Mouse (Mus musculus) forebrain, embryonic 12.5 days (tissue): ENCODE data around the gene Carns1. TPM values are rescaled to one million over a fixed set of nuclear protein-coding genes. Genes with fewer than 3 reads are reported as not detected.

Experiments used
- ATAC-seq: fragments of 200-750 bp; cut with Nextera tagmentation; 2 replicates; pipeline ENCODE4 v1.8.0; 2017; ENCODE audit warnings: moderate TSS enrichment; ENCODE audit not compliant: low FRiP score
- H3K27ac ChIP-seq: fragments of 300-500 bp; sonication (generic); 2 replicates; pipeline ENCODE4 v1.5.1; 2016; ENCODE audit warnings: mild to moderate bottlenecking
- H3K27me3 ChIP-seq: fragments of 300-500 bp; sonication (generic); 2 replicates; pipeline ENCODE4 v1.6.1; 2016; ENCODE audit warnings: mild to moderate bottlenecking
- H3K36me3 ChIP-seq: fragments of 300-500 bp; sonication (generic); replicated peaks from 2 replicates; pipeline ENCODE4 v1.6.1; 2016; ENCODE audit warnings: mild to moderate bottlenecking
- H3K4me1 ChIP-seq: fragments of 300-500 bp; sonication (generic); 2 replicates; pipeline ENCODE4 v1.6.1; 2016
- H3K4me2 ChIP-seq: fragments of 300-500 bp; sonication (generic); 2 replicates; pipeline ENCODE4 v1.6.1; 2016; ENCODE audit warnings: mild to moderate bottlenecking, moderate library complexity
- H3K4me3 ChIP-seq: fragments of 300-500 bp; sonication (generic); replicated peaks from 2 replicates; pipeline ENCODE4 v1.5.1; 2016; ENCODE audit warnings: mild to moderate bottlenecking
- H3K9ac ChIP-seq: fragments of 300-500 bp; sonication (generic); 2 replicates; pipeline ENCODE4 v1.6.1; 2016; ENCODE audit warnings: mild to moderate bottlenecking
- H3K9me3 ChIP-seq: fragments of 300-500 bp; sonication (generic); 2 replicates; pipeline ENCODE4 v1.6.1; 2016
- WGBS: fragments of 180-500 bp; shearing (Covaris S2); methylation state at CpG from one replicate; pipeline ENCODE4 v1.1.7; 2016; 5-methylcytosine and 5-hydroxymethylcytosine counted together
- polyA plus RNA-seq: library from polyadenylated mRNA; unstranded; fragments of >200 nt; fragmentation: Nextera tagmentation; extraction: Ambion mirVana; gene quantifications from 2 replicates; pipeline ENCODE4 v1.2.1, GENCODE M21; 2016

Carns1 gene
- polyA plus RNA-seq, 1 experiment from 2014 or later = 3.2 TPM

- 69% methylated on average over 15 of the region's 15 CpGs for WGBS
- Histone ChIP-seq H3K27me3 (no peaks in the 10 kb centered on the region), H3K36me3 (no peaks in the 10 kb centered on the region), H3K4me3 (no peak overlapping the region), H3K9me3 (no peaks in the 10 kb centered on the region), H3K27ac (no peak overlapping the region), H3K4me2 (no peak overlapping the region), H3K4me1 (peaks cover 6% of the 10 kb centered on the region), H3K9ac (no peak overlapping the region)
- no peak for ATAC-seq
These were observed 10.0 kb upstream of the Carns1 start for GRCm38 (mm10) chr19:4184976-4185975.

- no peaks in the 10 kb centered on the region for H3K27me3 ChIP-seq
- ATAC-seq = no peak
- H3K9me3 ChIP-seq = no peaks in the 10 kb centered on the region
- no peak overlapping the region for H3K27ac ChIP-seq
- H3K9ac ChIP-seq = no peak overlapping the region
- 69% methylated on average over 2 of the region's 2 CpGs for WGBS
- peaks cover 6% of the 10 kb centered on the region for H3K4me1 ChIP-seq
- no peak overlapping the region for H3K4me2 ChIP-seq
- H3K4me3 ChIP-seq = no peak overlapping the region
- H3K36me3 ChIP-seq = no peaks in the 10 kb centered on the region
These were observed 8.4 kb upstream of the Carns1 start for GRCm38 (mm10) chr19:4183689-4184088.

- WGBS = 48% methylated on average over 3 of the region's 3 CpGs
- Histone ChIP-seq H3K27me3 (peaks cover 3% of the 10 kb centered on the region; the same call in 1 of the 2 replicates), H3K36me3 (no peaks in the 10 kb centered on the region), H3K4me3 (no peak overlapping the region), H3K9me3 (no peaks in the 10 kb centered on the region), H3K9ac (no peak overlapping the region), H3K4me1 (peaks cover 6% of the 10 kb centered on the region), H3K27ac (no peak overlapping the region), H3K4me2 (no peak overlapping the region)
- no peak for ATAC-seq
These were observed 6.6 kb upstream of the Carns1 start for GRCm38 (mm10) chr19:4181892-4182291.

- 84% methylated on average over 7 of the region's 7 CpGs for WGBS
These were observed 5.1 kb upstream of the Carns1 start for GRCm38 (mm10) chr19:4180411-4180810.

GRCm38 (mm10) chr19:4172925-4173324 is 2.4 kb downstream of the Carns1 start:
- Histone ChIP-seq H3K9me3 (no peaks in the 10 kb centered on the region), H3K36me3 (no peaks in the 10 kb centered on the region), H3K4me2 (no peak overlapping the region), H3K27me3 (peaks cover 12% of the 10 kb centered on the region; the same call in 1 of the 2 replicates), H3K27ac (no peak overlapping the region), H3K9ac (0 out of 2 replicates have a peak overlapping the region, but pooled peaks have one; percentile 4), H3K4me1 (peaks cover 18% of the 10 kb centered on the region), H3K4me3 (no peak overlapping the region)
- 61% methylated on average over 11 of the region's 11 CpGs for WGBS
- ATAC-seq = no peak

More at GRCm38 (mm10) chr19:4180411-4180810, 5.1 kb upstream of the Carns1 start:
- no peaks in the 10 kb centered on the region for H3K9me3 ChIP-seq
- H3K4me3 ChIP-seq = no peak overlapping the region
- peaks cover 7% of the 10 kb centered on the region; the same call in 1 of the 2 replicates for H3K27me3 ChIP-seq
- no peak for ATAC-seq
- H3K4me2 ChIP-seq = no peak overlapping the region
- H3K4me1 ChIP-seq = peaks cover 11% of the 10 kb centered on the region
- no peaks in the 10 kb centered on the region for H3K36me3 ChIP-seq
- H3K9ac ChIP-seq = no peak overlapping the region
- H3K27ac ChIP-seq = no peak overlapping the region

- no peak for ATAC-seq
- Histone ChIP-seq H3K27ac (no peak overlapping the region), H3K4me1 (peaks cover 18% of the 10 kb centered on the region), H3K9me3 (no peaks in the 10 kb centered on the region), H3K9ac (no peak overlapping the region), H3K36me3 (no peaks in the 10 kb centered on the region), H3K4me2 (no peak overlapping the region), H3K27me3 (0 out of 2 replicates have a peak, but pooled peaks cover 6% of the 10 kb centered on the region), H3K4me3 (no peak overlapping the region)
- WGBS = 73% methylated on average over 13 of the region's 13 CpGs
These were observed 3.6 kb downstream of the Carns1 start for GRCm38 (mm10) chr19:4171393-4172290.

- 91% methylated on average over 10 of the region's 10 CpGs for WGBS
- Histone ChIP-seq H3K4me2 (no peak overlapping the region), H3K9ac (no peak overlapping the region), H3K36me3 (no peaks in the 10 kb centered on the region), H3K4me3 (no peak overlapping the region), H3K27ac (no peak overlapping the region), H3K27me3 (0 out of 2 replicates have a peak, but pooled peaks cover 5% of the 10 kb centered on the region), H3K9me3 (no peaks in the 10 kb centered on the region), H3K4me1 (peaks cover 18% of the 10 kb centered on the region)
- ATAC-seq = no peak
These were observed 4.4 kb downstream of the Carns1 start for GRCm38 (mm10) chr19:4170723-4171392.

GRCm38 (mm10) chr19:4169810-4170209 is 5.5 kb downstream of the Carns1 start:
- Histone ChIP-seq H3K4me1 (peaks cover 8% of the 10 kb centered on the region), H3K36me3 (no peaks in the 10 kb centered on the region), H3K9me3 (no peaks in the 10 kb centered on the region), H3K4me2 (peak overlapping the region; percentile 80), H3K27ac (peak overlapping the region; percentile 88), H3K4me3 (peak overlapping the region; percentile 43), H3K9ac (peak overlapping the region; percentile 84), H3K27me3 (0 out of 2 replicates have a peak, but pooled peaks cover 5% of the 10 kb centered on the region)
- WGBS = 9% methylated on average over 27 of the region's 27 CpGs
- ATAC-seq = peak; percentile 56

- ATAC-seq = peak; percentile 97
- WGBS = under 1% methylated on average over 40 of the region's 43 CpGs
- Histone ChIP-seq H3K4me2 (peak overlapping the region; percentile 80), H3K27ac (peak overlapping the region; percentile 88), H3K36me3 (no peaks in the 10 kb centered on the region), H3K9ac (peak overlapping the region; percentile 84), H3K4me3 (peak overlapping the region; percentile 43), H3K27me3 (0 out of 2 replicates have a peak, but pooled peaks cover 5% of the 10 kb centered on the region), H3K9me3 (no peaks in the 10 kb centered on the region), H3K4me1 (peaks cover 8% of the 10 kb centered on the region)
These were observed 5.9 kb downstream of the Carns1 start for GRCm38 (mm10) chr19:4169378-4169784.

GRCm38 (mm10) chr19:4166678-4167476 is 8.4 kb downstream of the Carns1 start:
- Histone ChIP-seq H3K9me3 (no peaks in the 10 kb centered on the region), H3K9ac (no peak overlapping the region), H3K27me3 (0 out of 2 replicates have a peak, but pooled peaks cover 5% of the 10 kb centered on the region), H3K36me3 (peaks cover under 1% of the 10 kb centered on the region; the same call in 1 of the 2 replicates), H3K4me3 (no peak overlapping the region), H3K4me2 (no peak overlapping the region), H3K4me1 (peaks cover 21% of the 10 kb centered on the region), H3K27ac (no peak overlapping the region)
- no peak for ATAC-seq
- 77% methylated on average over 9 of the region's 9 CpGs for WGBS

- Histone ChIP-seq H3K4me2 (no peak overlapping the region), H3K9ac (no peak overlapping the region), H3K36me3 (peaks cover 16% of the 10 kb centered on the region), H3K27ac (no peak overlapping the region), H3K9me3 (no peaks in the 10 kb centered on the region), H3K27me3 (no peaks in the 10 kb centered on the region), H3K4me3 (no peak overlapping the region), H3K4me1 (peaks cover 15% of the 10 kb centered on the region)
- ATAC-seq = no peak
- WGBS = 64% methylated on average over 2 of the region's 2 CpGs
These were observed 10.6 kb downstream of the Carns1 start for GRCm38 (mm10) chr19:4164721-4165120.
